Mouse (Mus musculus) spleen, postnatal 10 days (tissue): Measurements from ENCODE around the gene Vmn1r71.
"Not testable (repeated sequence)": the region's sequence is repeated elsewhere in the genome, so short reads cannot be mapped to it uniquely, and the experiment has no call there.

Experiments used
- DNase-seq, 2 experiments: peaks; one replicate each; pipeline ENCODE4 v3.0.0; 2021 to 2022; ENCODE audit warnings: low spot score in 2 of 2

Gene Vmn1r71

DNA sequence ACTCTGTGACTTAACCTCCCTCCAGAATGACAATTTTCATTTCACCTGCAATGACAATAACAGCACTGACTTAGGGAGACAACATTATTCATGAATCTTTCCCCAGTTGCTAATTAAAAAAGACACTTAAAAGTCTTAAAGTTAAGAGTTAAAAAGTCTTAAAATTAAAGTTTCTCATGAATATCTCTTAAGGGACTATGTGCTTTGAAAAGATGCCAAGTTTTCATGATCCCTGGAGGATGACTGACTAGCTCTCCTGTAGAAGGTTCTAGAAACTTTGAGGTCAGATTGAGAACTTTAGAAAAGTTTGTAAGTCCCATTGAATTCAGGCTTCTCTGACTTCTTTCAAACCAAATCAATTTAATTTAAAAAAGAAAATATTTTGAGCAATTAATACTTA lies at the start of gene Vmn1r71:
Gene Vmn1r71 (minus strand): TSS at position 101 of the 400 bp plus-strand sequence.
- no peak for DNase-seq

DNA sequence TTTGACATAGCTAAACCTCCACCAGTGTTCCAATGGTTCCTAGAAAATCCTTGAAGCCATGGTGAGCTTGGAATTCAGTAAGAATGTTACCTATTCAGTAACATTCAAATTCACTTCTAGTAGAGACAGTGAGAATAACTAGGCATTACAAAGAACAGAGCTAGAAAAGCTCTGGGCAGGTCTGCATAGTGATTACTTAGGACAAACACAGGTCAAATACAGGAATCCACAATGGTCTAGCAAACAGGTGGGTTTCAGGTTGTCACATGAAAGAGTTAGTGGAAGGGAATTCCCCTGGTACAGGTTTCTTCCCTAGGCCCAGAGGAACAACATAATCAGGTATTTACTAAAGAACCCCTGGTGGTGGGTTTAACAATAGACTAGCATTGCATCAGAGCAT lies 3.4 kb upstream of the Vmn1r71 start:
- DNase-seq: not testable (repeated sequence)
